Mouse (Mus musculus) erythroblast, embryonic 14.5 days (primary cell): ENCODE measurements around the gene Nell2. TPM values are rescaled to one million over a fixed set of nuclear protein-coding genes. Genes with fewer than 3 reads are reported as not detected.

ENCODE experiments used
- H3K27me3 ChIP-seq: 2 replicates; pipeline ENCODE4 v1.6.1; 2012; ENCODE audit warnings: inconsistent platforms; ENCODE audit not compliant: control insufficient read depth
- H3K36me3 ChIP-seq: 2 replicates; pipeline ENCODE4 v1.6.1; 2012; ENCODE audit warnings: mild to moderate bottlenecking, inconsistent platforms; ENCODE audit not compliant: control insufficient read depth
- H3K4me1 ChIP-seq: 2 replicates; pipeline ENCODE4 v1.6.1; 2012; ENCODE audit warnings: inconsistent platforms; ENCODE audit not compliant: control insufficient read depth
- H3K4me3 ChIP-seq: replicated peaks from 2 replicates; pipeline ENCODE3; 2012; ENCODE audit warnings: moderate library complexity, mild to moderate bottlenecking, inconsistent platforms
- H3K9me3 ChIP-seq: 2 replicates; pipeline ENCODE4 v1.6.1; 2012; ENCODE audit warnings: low read length, inconsistent platforms, mixed read lengths; ENCODE audit not compliant: control insufficient read depth
- GATA1 ChIP-seq: IDR thresholded peaks from 2 replicates; pipeline ENCODE4 v1.6.1; 2012; ENCODE audit warnings: low read length, inconsistent platforms, mixed read lengths
- TAL1 ChIP-seq: IDR thresholded peaks from 3 replicates; pipeline ENCODE4 v1.6.1; 2012; ENCODE audit warnings: low read length, inconsistent platforms, mixed read lengths
- polyA plus RNA-seq: library from polyadenylated mRNA; stranded (reverse); fragments of >175 nt; gene quantifications from 2 replicates; pipeline ENCODE4 v1.2.3, GENCODE M21; 2012

Gene Nell2
- polyA plus RNA-seq, 1 experiment, result not detected

GRCm38 (mm10) chr15:95236509-95236908 lies 291.9 kb downstream of the Nell2 start:
- Histone ChIP-seq H3K4me3 (no peak overlapping the region), H3K27me3 (no peaks in the 10 kb centered on the region), H3K4me1 (no peaks in the 10 kb centered on the region), H3K36me3 (no peaks in the 10 kb centered on the region), H3K9me3 (peaks cover 41% of the 10 kb centered on the region)
- no peak for TF ChIP-seq GATA1
- no peak for TF ChIP-seq TAL1

DNA sequence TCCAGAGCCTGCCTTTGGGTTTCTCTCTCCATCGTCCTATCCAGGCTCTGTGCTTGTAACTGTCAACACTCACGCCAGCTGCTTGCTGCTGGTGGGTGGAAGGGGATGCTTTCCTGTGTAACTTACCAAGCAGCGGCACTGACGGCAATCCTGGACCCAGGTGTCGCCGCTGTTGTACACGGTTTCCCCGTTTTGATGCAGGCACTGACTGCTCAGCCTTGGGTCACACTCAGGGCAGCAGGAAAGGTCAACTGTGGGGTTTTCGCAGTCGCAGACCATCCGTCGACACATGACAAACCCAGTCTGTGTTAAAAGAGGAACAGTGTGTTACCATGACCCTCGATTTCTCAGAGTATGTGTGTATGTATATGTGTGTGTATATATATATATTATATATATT lies 297.2 kb downstream of the Nell2 start:
- Histone ChIP-seq H3K4me1 (no peaks in the 10 kb centered on the region), H3K9me3 (peaks cover 53% of the 10 kb centered on the region), H3K4me3 (no peak overlapping the region), H3K36me3 (no peaks in the 10 kb centered on the region), H3K27me3 (no peaks in the 10 kb centered on the region)
- TF ChIP-seq TAL1 (no peak), GATA1 (no peak)

GRCm38 (mm10) chr15:95216640-95217365 lies 311.6 kb downstream of the Nell2 start:
- H3K9me3 ChIP-seq, result peaks cover 58% of the 10 kb centered on the region

GRCm38 (mm10) chr15:95210551-95210950 lies 317.8 kb downstream of the Nell2 start:
- Histone ChIP-seq H3K27me3 (no peaks in the 10 kb centered on the region), H3K9me3 (peaks cover 26% of the 10 kb centered on the region), H3K36me3 (no peaks in the 10 kb centered on the region), H3K4me1 (no peaks in the 10 kb centered on the region), H3K4me3 (no peak overlapping the region)
- TF ChIP-seq TAL1, result no peak

More at GRCm38 (mm10) chr15:95216640-95217365, 311.6 kb downstream of the Nell2 start:
- H3K4me1 ChIP-seq, result no peaks in the 10 kb centered on the region
- H3K27me3 ChIP-seq, result no peaks in the 10 kb centered on the region
- TF ChIP-seq TAL1 (no peak), GATA1 (no peak)
- no peaks in the 10 kb centered on the region for H3K36me3 ChIP-seq
- no peak overlapping the region for H3K4me3 ChIP-seq

GRCm38 (mm10) chr15:95209186-95209585 lies 319.2 kb downstream of the Nell2 start:
- Histone ChIP-seq H3K9me3 (peaks cover 22% of the 10 kb centered on the region), H3K27me3 (no peaks in the 10 kb centered on the region), H3K36me3 (no peaks in the 10 kb centered on the region), H3K4me1 (no peaks in the 10 kb centered on the region), H3K4me3 (no peak overlapping the region)
- no peak for TF ChIP-seq TAL1
- TF ChIP-seq GATA1, result no peak

GRCm38 (mm10) chr15:95193661-95194280 lies 334.6 kb downstream of the Nell2 start:
- Histone ChIP-seq H3K36me3 (no peaks in the 10 kb centered on the region), H3K27me3 (no peaks in the 10 kb centered on the region)

DNA sequence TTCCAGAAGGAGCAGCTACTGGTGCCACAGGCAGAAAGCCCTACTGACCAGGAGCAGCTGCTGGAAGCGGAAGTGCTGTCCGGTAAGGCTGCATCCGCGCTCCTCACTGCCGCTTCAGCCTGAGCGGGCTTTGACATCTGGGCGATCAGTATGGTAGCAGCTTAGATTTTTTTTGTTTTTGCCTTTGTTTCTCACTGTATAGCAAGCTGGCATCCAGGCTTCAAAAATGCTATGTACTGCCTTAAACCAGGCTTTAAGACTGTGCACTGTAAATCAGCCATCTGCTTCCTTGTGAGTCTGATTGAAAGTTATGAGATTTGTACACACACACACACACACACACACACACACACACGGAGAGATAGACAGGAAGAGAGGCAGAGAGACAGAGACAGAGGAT lies 335.4 kb downstream of the Nell2 start:
- no peaks in the 10 kb centered on the region for H3K27me3 ChIP-seq
- H3K36me3 ChIP-seq, result no peaks in the 10 kb centered on the region
- peaks cover 28% of the 10 kb centered on the region for H3K9me3 ChIP-seq
- no peak for TF ChIP-seq GATA1
- no peak for TF ChIP-seq TAL1
- H3K4me1 ChIP-seq, result no peaks in the 10 kb centered on the region
- H3K4me3 ChIP-seq, result no peak overlapping the region

More at GRCm38 (mm10) chr15:95193661-95194280, 334.6 kb downstream of the Nell2 start:
- H3K4me1 ChIP-seq, result no peaks in the 10 kb centered on the region
- no peak for TF ChIP-seq TAL1
- no peak for TF ChIP-seq GATA1
- no peak overlapping the region for H3K4me3 ChIP-seq
- H3K9me3 ChIP-seq, result peaks cover 26% of the 10 kb centered on the region

- no peaks in the 10 kb centered on the region for H3K4me1 ChIP-seq
- no peak for TF ChIP-seq TAL1
- no peaks in the 10 kb centered on the region for H3K27me3 ChIP-seq
- no peak overlapping the region for H3K4me3 ChIP-seq
- peaks cover 45% of the 10 kb centered on the region for H3K9me3 ChIP-seq
- H3K36me3 ChIP-seq, result no peaks in the 10 kb centered on the region
Measured at GRCm38 (mm10) chr15:95186226-95186625, 342.1 kb downstream of the Nell2 start.

- no peak for TF ChIP-seq TAL1
- no peak for TF ChIP-seq GATA1
- H3K27me3 ChIP-seq, result no peaks in the 10 kb centered on the region
Measured at GRCm38 (mm10) chr15:95185419-95185818, 342.9 kb downstream of the Nell2 start.

More at GRCm38 (mm10) chr15:95185419-95185818, 342.9 kb downstream of the Nell2 start:
- no peak overlapping the region for H3K4me3 ChIP-seq
- no peaks in the 10 kb centered on the region for H3K4me1 ChIP-seq
- H3K36me3 ChIP-seq, result no peaks in the 10 kb centered on the region
- peaks cover 45% of the 10 kb centered on the region for H3K9me3 ChIP-seq
